Mouse (Mus musculus) limb, embryonic 11.5 days (tissue): ENCODE results near the gene Erp27. TPM values are rescaled to one million over a fixed set of nuclear protein-coding genes. Genes with fewer than 3 reads are reported as not detected.

Source experiments
- ATAC-seq: fragments of 200-750 bp; cut with Nextera tagmentation; 2 replicates; pipeline ENCODE4 v1.8.0; 2017; ENCODE audit warnings: low read depth; ENCODE audit not compliant: insufficient number of reproducible peaks, low FRiP score, low TSS enrichment
- DNase-seq: peaks from one replicate; pipeline ENCODE4 v3.0.0-alpha.2; 2015; ENCODE audit warnings: low spot score
- H3K27ac ChIP-seq: fragments of 300-500 bp; sonication (generic); replicated peaks from 2 replicates; pipeline ENCODE4 v1.5.1; 2014; ENCODE audit warnings: low read depth, mild to moderate bottlenecking, low read length
- H3K27me3 ChIP-seq: fragments of 300-500 bp; sonication (generic); 2 replicates; pipeline ENCODE4 v1.6.1; 2014; ENCODE audit warnings: mild to moderate bottlenecking, low read length, mixed read lengths; ENCODE audit not compliant: control insufficient read depth, insufficient read depth
- H3K36me3 ChIP-seq: fragments of 300-500 bp; sonication (generic); 2 replicates; pipeline ENCODE4 v1.6.1; 2014; ENCODE audit warnings: mild to moderate bottlenecking, low read length, moderate library complexity, mixed read lengths; ENCODE audit not compliant: control insufficient read depth, insufficient read depth
- H3K4me1 ChIP-seq: fragments of 300-500 bp; sonication (generic); 2 replicates; pipeline ENCODE4 v1.6.1; 2014; ENCODE audit warnings: low read length, mixed read lengths; ENCODE audit not compliant: control insufficient read depth, insufficient read depth
- H3K4me2 ChIP-seq: fragments of 300-500 bp; sonication (generic); 2 replicates; pipeline ENCODE4 v1.6.1; 2014; ENCODE audit warnings: low read depth, mild to moderate bottlenecking, moderate library complexity; ENCODE audit not compliant: severe bottlenecking
- H3K4me3 ChIP-seq: fragments of 300-500 bp; sonication (generic); 2 replicates; pipeline ENCODE4 v1.5.1; 2014; ENCODE audit warnings: low read depth, low read length
- H3K9ac ChIP-seq: fragments of 300-500 bp; sonication (generic); 2 replicates; pipeline ENCODE4 v1.6.1; 2014; ENCODE audit warnings: mild to moderate bottlenecking, low read length
- H3K9me3 ChIP-seq: fragments of 300-500 bp; sonication (generic); 2 replicates; pipeline ENCODE4 v1.6.1; 2016; ENCODE audit warnings: low read length; ENCODE audit not compliant: control insufficient read depth
- WGBS: fragments of 180-500 bp; shearing (Covaris S2); extraction: QIAGEN DNeasy Blood & Tissue Kit; methylation state at CpG from one replicate; pipeline ENCODE4 v1.1.7; 2014; 5-methylcytosine and 5-hydroxymethylcytosine counted together
- polyA plus RNA-seq: library from polyadenylated mRNA; unstranded; fragments of >200 nt; fragmentation: Nextera tagmentation; extraction: Ambion mirVana; gene quantifications from 2 replicates; pipeline ENCODE4 v1.2.1, GENCODE M21; 2014

Gene Erp27
- polyA plus RNA-seq, 1 experiment from 2014 or later, result 0.31 TPM

DNA sequence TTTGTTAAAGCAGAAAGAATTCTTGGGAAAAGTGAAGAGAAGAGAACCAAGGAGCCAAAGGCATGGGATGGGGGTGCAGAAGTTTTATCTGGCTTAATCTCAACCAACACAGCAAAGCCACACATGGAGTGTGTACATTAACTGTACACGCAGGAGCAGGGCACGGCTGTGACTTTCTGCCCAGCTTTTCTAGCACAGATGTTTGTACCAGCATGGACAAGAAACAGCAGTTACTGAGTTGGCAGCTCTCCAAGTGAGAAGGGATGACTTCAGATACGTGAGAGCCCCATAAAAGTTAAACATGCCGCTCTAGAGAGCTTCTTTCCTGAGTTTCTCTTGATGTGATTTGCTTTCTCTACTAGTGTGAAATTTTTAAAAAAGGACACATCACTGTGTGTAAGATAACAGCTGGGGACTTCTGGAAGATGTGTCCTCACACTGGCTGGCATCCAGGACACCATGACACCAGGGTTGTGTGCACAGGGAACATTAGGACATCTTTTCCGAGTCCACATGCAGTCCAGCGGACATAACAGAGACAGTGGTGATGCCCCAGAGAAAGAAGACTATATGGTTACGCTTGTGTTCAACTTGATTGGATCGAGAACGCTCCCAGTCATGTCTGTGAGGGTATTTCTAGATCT, 11.6 kb downstream of the Erp27 start:
- no peak overlapping the region for H3K4me2 ChIP-seq
- 83% methylated on average over 9 of the region's 9 CpGs for WGBS
- no peak overlapping the region for H3K27ac ChIP-seq
- H3K9me3 ChIP-seq, result no peaks in the 10 kb centered on the region
- H3K4me3 ChIP-seq, result no peak overlapping the region
- DNase-seq, result no peak
- peaks cover 6% of the 10 kb centered on the region for H3K4me1 ChIP-seq
- ATAC-seq, result no peak
- H3K9ac ChIP-seq, result no peak overlapping the region
- no peaks in the 10 kb centered on the region for H3K27me3 ChIP-seq
- H3K36me3 ChIP-seq, result no peaks in the 10 kb centered on the region

DNA sequence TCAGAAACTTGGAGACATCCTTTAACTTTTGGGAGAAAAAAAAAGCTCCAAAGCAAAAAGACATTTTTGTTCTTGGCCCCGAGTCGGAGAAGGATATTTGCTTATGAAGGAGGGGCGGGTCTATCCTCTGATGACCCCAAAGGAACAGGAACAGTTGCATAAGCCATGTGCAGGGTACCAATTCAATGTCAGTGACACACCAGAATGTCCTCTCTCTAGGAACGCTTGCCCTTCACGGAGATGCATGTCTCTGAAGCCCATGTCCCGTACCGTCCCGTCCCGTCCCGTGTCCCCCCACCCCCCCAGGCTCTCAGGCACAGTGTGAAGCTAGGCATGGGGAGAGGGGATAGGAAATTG, 15.1 kb downstream of the Erp27 start:
- no peak overlapping the region for H3K9ac ChIP-seq
- no peak overlapping the region for H3K4me2 ChIP-seq
- DNase-seq (no peak), ATAC-seq (no peak)
- H3K9me3 ChIP-seq, result no peaks in the 10 kb centered on the region
- H3K27ac ChIP-seq, result no peak overlapping the region
- no peaks in the 10 kb centered on the region for H3K36me3 ChIP-seq
- no peaks in the 10 kb centered on the region for H3K4me1 ChIP-seq
- H3K4me3 ChIP-seq, result no peak overlapping the region
- no peaks in the 10 kb centered on the region for H3K27me3 ChIP-seq
- 86% methylated on average over 10 of the region's 10 CpGs for WGBS

DNA sequence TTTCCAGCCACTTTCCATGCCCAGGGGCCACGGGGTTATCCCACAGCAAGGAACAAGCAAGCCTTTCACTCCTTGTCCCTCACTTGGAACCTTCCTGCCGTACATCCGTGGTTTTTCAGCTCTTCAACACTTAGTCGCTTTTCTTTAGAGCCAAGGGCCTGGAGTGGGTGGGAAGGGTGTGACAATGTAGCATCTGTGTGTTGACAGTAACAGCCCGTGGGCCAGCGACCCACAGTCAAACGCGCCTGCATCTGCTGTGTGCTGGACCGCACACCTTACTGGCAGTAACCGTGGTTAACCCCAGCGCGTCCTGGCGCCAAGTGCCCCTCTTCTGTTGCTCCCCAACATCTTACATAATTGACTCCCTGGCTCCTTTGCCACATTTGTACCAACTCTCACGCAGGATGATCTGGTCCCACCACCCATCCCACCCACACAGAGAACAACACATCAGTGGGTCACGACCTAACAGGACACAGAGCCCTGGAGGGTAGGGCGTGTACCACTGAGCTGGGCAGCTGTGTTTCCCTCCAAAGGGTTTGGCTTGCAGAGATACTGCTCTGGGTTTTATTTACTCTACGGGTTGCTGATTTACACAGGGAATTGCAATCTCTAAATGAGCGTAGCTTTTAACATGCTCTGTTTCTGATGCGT, 15.6 kb downstream of the Erp27 start:
- Histone ChIP-seq H3K27ac (no peak overlapping the region), H3K9ac (no peak overlapping the region), H3K4me3 (no peak overlapping the region), H3K4me1 (no peaks in the 10 kb centered on the region), H3K27me3 (no peaks in the 10 kb centered on the region), H3K9me3 (no peaks in the 10 kb centered on the region), H3K36me3 (no peaks in the 10 kb centered on the region), H3K4me2 (no peak overlapping the region)
- no peak for DNase-seq
- no peak for ATAC-seq
- 86% methylated on average over 19 of the region's 19 CpGs for WGBS

DNA sequence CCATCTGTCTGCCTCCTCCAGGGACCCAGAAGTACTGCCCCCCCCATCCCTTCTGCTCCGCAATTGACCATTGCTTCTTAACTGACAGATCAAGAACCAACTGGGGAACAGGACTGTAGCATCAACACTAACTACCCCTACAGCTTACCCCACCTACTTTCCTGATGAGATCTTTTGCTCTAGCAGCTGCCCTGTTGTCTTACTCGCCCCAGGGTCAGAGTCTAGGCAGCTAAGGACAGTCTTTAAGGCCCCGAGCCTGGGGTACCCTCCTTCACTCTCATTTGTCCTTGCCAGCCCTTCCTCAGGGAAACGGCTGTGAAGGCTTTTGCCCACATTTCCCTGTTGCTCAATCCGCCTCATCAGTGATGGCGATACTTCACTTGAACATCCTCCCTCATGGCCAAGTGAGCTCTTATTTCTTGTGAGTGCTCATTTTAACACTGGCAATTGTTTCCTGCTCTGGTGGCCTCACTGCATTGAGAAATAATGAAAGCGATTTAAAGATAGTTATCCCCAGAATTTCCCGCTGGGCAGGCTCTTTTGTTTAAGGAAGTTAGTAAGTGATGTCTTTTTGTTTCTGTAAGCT, 18.0 kb downstream of the Erp27 start:
- Histone ChIP-seq H3K4me2 (no peak overlapping the region), H3K27me3 (no peaks in the 10 kb centered on the region), H3K36me3 (no peaks in the 10 kb centered on the region), H3K27ac (no peak overlapping the region), H3K4me1 (no peaks in the 10 kb centered on the region), H3K9ac (no peak overlapping the region), H3K4me3 (no peak overlapping the region), H3K9me3 (no peaks in the 10 kb centered on the region)
- WGBS, result 74% methylated on average over 8 of the region's 8 CpGs
- DNase-seq (no peak), ATAC-seq (no peak)

DNA sequence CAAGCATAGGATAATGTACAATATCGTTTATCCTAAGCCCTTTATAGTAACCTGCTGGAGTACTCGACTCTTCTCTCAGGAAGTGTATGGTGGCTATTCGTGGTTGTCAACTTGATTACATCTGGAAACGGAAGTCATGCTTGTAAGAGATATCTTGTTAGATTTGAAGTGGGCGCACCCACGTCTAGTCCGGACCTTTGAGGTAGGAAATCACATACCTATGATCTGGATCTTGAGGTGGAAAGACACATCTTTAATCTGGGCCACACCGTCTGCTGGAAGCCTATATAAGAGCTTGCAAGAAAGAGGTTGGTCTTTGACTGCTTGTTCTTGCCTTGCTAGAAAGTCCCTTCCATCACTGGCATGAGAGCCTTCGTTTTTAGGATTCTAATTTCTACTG, 19.5 kb downstream of the Erp27 start:
- no peak overlapping the region for H3K27ac ChIP-seq
- no peaks in the 10 kb centered on the region for H3K27me3 ChIP-seq
- no peaks in the 10 kb centered on the region for H3K4me1 ChIP-seq
- no peaks in the 10 kb centered on the region for H3K36me3 ChIP-seq
- WGBS, result 93% methylated on average over 9 of the region's 9 CpGs
- H3K9me3 ChIP-seq, result no peaks in the 10 kb centered on the region
- no peak overlapping the region for H3K4me2 ChIP-seq
- ATAC-seq, result no peak
- H3K9ac ChIP-seq, result no peak overlapping the region
- H3K4me3 ChIP-seq, result no peak overlapping the region
- DNase-seq, result no peak

DNA sequence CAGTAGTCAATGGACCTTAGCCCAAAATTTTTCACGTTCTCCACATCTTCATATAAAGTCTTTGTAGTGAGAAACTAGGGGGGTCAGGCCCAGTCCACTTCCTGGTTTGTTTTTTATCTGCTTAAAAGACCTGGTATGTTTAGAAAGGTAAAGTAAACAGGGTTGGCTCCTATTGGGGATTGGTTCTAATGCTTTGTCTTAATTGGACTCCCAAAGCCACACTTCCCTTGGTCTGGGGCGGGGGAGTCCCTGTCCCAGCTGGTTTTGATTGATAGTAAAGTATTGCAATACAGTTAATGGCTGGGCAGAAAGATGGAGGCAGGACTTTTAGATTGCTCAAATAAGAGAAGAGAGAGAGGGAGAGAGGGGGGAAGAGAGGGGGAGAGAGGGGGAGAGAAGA, 21.0 kb downstream of the Erp27 start:
- no peak overlapping the region for H3K9ac ChIP-seq
- no peak overlapping the region for H3K4me3 ChIP-seq
- no peak for DNase-seq
- no peak for ATAC-seq
- H3K27me3 ChIP-seq, result no peaks in the 10 kb centered on the region
- H3K27ac ChIP-seq, result no peak overlapping the region
- H3K4me1 ChIP-seq, result no peaks in the 10 kb centered on the region
- H3K36me3 ChIP-seq, result no peaks in the 10 kb centered on the region
- no peaks in the 10 kb centered on the region for H3K9me3 ChIP-seq
- H3K4me2 ChIP-seq, result no peak overlapping the region
- WGBS, result 65% methylated on average over 2 of the region's 2 CpGs

DNA sequence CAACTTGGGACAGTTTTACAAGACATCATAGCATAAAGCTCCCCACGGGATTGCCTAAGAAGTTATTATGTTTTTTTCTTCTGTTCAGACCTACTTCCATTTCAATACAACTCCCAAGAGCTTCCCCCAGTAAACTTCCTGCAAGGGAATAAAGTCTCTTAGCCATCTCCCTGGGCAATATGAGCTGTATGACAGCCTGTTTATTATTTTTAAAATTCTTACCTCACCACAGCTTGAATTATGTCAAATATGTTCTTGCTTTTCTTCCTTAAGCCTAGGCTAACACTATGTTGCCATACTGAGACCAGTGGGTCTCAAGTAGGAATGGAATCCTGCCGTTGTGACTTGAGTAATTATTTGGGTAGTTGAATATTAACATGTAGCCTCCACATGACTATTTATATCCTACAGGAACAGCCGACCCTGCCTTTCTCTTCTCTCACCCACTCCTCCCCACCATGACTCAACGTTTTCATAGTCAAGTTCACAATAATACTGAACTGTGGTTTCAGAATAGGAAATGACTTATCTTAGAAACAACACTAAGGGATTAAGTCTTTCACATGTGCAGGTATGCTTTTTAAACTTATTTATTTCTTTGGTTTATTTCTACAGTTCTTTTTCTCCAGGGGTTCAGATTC, 21.5 kb downstream of the Erp27 start:
- ATAC-seq, result no peak
- Histone ChIP-seq H3K4me2 (no peak overlapping the region), H3K27ac (no peak overlapping the region), H3K27me3 (no peaks in the 10 kb centered on the region), H3K9me3 (no peaks in the 10 kb centered on the region), H3K4me3 (no peak overlapping the region), H3K36me3 (no peaks in the 10 kb centered on the region), H3K9ac (no peak overlapping the region), H3K4me1 (no peaks in the 10 kb centered on the region)
- 83% methylated on average over 4 of the region's 4 CpGs for WGBS
- no peak for DNase-seq

DNA sequence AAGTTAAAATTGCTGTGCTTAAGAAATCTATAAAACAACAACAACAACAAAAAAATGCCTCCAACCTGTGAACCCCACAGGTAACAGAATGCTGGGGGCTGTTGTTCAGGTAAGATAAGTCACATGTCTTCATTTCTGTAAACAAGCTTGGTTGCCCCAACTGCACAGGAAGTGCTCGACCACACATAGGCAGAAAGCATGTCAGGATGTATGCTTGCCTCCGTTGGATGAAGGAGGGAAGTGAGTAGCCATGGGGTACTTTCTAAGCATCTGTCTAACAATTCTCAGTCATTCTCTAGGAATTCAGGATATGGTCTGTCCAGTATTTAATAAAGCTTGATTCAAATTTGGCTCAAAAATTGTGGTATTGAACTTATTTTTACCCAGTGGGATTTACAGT, 23.0 kb downstream of the Erp27 start:
- DNase-seq, result no peak
- no peaks in the 10 kb centered on the region for H3K4me1 ChIP-seq
- no peak overlapping the region for H3K4me2 ChIP-seq
- no peak for ATAC-seq
- no peaks in the 10 kb centered on the region for H3K36me3 ChIP-seq
- no peak overlapping the region for H3K9ac ChIP-seq
- 80% methylated on average over 2 of the region's 2 CpGs for WGBS
- no peaks in the 10 kb centered on the region for H3K27me3 ChIP-seq
- no peak overlapping the region for H3K27ac ChIP-seq
- no peaks in the 10 kb centered on the region for H3K9me3 ChIP-seq
- H3K4me3 ChIP-seq, result no peak overlapping the region
